Mouse (Mus musculus) brain, embryonic 18.5 days (tissue): ENCODE measurements at regions not wholly inside any gene's neighbourhood (a gene's known extent, or its start where the extent isn't known, plus 50 kb on each side); places are given as distances from the start of the nearest gene placed in this dataset.

Experiments
- DNase-seq: peaks from one replicate; pipeline ENCODE4 v3.0.0-alpha.2; 2012; ENCODE audit warnings: low read depth, low spot score

DNA sequence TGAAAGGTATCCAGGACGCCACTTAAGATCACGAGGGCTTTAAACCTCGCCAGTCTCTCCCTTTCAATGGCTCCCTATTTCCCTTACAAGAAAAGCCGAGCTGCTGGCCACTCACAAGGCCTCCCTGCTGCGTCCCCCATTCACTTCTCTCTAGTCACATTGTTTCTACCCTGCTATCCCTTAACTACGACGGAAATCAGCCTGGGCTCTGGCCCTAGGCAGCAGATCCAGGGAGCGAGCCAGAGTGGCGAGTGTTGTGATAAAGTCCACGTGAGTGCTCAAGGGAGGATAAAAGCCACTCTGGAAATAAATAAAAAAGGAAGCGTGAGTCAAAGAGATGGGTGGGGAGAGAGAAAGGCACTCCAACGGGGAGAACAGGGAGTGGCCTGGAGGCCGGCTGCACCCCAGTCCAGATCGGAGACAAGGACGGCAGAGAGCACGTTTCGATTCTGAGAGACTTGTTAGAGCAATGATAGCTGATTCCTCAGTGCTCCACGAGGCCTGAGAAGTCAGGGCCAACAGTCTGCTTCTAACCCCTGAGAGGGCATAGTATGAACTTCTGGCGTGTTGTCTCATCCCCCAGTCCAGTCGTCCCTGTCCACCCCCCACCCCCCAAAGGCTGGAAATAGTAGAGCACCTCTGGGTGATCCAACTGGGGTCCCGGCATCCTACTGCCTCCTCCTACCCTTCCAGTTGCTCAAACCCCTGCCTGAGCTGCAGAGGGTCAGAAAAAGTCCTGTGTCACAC, 84.8 kb upstream of the Calm2 start:
- DNase-seq: no peak

DNA sequence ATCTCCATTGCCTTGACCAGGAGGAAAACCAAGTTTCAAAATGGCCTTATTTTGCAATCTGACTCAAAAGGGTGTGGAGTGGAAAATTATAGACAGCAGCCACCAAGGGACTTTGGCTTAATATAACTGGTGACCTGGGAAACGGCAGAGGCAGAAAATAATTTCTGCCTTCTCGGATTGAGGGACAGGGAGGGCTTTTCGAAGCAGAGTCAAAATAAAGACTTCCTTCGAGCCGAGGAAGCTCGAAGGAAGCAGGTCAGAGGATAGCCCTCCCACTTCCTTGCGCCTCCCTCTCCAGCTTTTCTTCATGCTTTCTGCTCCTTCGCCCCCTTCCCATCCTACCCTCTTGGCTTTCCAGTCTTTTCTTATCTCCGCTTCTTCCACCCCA, 85.4 kb upstream of the Calm2 start:
- no peak for DNase-seq

- no peak for DNase-seq
Observed at GRCm38 (mm10) chr17:87532762-87533161, 86.0 kb upstream of the Calm2 start.

GRCm38 (mm10) chr17:87549568-87549967, 86.2 kb upstream of the Epcam start:
- no peak for DNase-seq

GRCm38 (mm10) chr17:87550518-87551164, 85.1 kb upstream of the Epcam start:
- no peak for DNase-seq

GRCm38 (mm10) chr17:87554561-87554960, 81.2 kb upstream of the Epcam start:
- no peak for DNase-seq

- DNase-seq: no peak
Observed at GRCm38 (mm10) chr17:87558419-87558818, 77.4 kb upstream of the Epcam start.

DNA sequence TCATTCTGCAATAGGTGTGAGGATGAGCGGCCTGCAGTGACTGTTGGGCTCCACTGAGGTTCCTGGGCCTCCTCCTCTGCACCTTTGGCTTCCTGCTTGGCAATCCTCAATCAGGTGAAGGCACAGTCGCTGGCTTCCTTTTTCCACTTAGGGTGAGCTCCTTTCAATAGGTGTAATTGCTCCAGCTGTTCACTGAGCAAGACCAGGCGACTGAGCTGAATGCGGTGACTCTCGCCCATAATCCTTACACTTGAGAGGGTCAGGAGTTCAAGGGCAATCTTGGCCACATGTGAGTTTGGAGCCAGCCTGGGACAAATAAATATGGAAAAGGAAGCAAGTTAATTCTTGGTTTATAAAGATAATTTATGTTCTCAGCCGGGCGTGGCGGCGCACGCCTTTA, 76.1 kb upstream of the Epcam start:
- DNase-seq: no peak

DNA sequence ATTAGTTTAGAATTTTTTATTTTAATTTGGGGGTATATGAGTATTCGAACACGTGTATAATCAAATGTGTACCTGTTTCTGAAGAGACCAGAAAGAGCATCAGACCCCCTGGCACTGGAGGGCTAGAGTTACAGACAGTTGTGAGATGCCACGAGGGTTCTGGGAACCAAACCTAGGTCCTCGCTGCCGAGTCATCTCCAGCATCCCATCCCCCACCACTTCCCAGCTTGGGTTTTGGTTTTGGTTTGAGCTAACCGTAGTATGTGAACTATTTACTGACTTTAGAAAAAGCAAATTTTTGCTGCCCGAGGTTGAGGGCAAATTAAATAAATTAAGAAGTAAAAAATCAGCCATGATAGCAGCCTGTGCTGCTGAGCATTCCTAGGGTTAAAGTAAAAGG, 74.9 kb upstream of the Epcam start:
- no peak for DNase-seq

DNA sequence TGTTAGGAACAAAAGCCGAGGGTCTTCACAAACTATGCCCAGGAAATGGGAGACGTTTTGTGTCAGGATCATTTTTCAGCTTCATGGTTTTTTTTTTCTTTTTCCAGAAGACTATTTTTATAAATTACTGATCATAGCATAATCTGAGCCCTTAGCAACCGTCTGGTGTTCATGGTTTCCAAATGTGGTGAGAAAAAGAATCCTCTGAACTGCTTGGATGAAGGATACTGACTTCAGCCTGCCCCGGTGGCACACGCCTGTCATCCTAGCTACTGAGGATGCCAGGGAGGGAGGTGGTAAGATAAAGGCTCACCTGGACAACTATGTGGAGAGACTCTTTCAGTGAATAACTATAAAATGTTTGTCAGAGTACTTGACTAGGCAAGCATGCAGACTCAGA, 72.4 kb upstream of the Epcam start:
- no peak for DNase-seq

DNA sequence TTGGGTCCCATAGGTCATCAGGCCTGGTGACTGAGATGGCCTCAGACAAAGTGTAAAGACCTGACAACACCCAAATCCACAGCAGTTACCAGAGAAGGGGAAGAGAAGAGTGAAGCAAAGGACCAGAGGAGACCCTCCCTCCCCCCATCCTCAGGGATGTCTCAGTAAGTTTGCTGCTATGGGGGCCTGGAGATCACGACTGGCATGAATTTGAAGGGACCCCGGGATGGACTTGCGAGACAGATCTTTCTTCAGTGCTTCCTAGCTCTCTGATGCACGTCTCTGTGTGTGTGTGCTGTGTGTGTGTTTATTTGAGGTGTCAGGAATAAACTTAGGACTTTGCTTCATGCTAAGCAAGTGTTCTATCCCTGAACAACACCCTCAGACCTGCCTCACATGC, 70.1 kb upstream of the Epcam start:
- DNase-seq: no peak

DNA sequence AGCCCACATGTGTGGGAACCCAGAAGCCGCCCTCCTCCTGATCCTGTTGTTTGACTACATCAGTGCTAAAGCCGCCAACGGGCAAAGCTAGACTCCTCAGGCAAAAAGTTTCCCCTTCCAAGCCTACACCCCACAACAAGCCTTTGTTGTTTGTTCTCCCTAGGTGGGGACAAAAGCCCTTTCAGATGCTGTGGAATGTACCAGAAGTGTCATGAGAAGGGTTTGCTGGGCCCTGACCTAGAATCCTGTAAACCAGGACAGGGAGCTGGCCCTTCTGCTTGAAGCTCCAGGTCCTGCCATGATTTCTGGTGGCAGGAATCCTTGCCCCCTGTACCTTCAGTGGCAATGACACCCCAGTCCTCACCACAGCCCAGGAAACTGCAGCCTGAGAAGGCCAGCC, 69.5 kb upstream of the Epcam start:
- DNase-seq: no peak

GRCm38 (mm10) chr17:87566996-87567395, 68.8 kb upstream of the Epcam start:
- DNase-seq: no peak

DNA sequence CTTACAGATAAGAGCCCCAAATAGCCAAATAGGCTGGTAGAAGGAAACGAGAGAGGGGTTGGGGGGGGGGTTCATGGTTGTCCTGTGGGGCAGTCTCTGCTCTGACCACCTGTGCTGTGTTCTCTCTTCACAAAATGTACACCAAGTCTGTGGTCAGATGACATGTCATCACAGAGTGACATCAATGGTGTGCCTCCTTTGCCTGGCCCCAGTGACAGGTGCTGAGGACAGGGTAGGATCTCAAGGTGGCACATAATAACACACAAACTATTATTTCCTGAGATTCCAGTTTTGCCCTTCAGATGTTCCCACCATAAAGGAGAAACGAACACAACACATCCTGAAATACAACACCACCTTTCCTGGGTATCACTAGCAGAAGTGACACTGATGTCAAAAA, 68.3 kb upstream of the Epcam start:
- DNase-seq: no peak

DNA sequence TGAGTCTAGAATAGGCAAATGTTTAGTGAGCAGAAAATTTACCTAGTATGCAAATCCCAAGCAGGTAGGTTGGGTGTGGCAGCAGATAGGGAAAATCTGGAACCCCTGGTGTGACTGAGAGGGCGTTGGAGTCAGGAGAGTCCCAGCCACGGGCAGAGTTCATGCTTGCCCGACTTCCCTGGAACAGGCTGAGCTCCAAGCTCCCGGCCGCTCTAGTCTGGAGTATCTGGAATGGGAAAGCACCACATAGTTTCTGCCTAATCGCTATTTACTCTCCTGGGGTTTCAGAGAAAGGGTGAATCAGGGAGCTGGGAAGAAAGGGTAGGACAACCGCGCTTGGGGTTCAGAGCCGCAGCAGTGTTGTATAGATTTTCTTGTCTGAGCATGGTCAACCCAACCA, 65.8 kb upstream of the Epcam start:
- DNase-seq: no peak

DNA sequence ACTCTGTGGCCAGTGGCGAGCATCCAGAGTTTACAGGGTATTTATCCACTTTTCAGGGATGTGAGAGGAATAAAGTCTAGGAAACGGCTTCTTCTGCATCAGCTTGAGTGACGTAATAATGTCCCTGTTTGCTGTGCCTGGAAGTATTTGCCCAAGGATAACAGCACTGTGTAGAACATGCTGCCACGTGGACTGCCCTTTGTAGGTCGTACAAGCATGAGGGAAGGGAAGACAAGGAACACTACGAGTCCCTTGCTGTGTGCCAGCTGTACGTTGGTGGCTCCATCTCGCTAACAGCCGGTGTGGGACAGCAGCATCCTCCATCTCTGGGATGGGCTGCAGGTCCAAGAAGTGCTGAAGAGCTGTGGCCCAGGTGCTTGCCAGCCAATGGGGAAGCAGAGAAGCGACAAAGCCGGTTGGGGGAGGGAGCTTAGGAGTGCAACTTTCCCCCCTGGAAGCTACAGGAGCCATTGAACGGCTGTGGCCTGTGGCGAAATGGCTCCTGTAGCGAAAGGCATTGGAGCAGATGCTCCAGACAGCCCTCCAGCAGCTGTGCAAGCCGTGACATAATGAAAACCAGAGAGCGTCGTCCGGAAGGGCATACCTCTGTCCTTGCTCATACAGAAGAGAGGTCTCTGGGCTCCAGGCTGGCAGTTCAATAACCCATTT, 65.0 kb upstream of the Epcam start:
- no peak for DNase-seq

DNA sequence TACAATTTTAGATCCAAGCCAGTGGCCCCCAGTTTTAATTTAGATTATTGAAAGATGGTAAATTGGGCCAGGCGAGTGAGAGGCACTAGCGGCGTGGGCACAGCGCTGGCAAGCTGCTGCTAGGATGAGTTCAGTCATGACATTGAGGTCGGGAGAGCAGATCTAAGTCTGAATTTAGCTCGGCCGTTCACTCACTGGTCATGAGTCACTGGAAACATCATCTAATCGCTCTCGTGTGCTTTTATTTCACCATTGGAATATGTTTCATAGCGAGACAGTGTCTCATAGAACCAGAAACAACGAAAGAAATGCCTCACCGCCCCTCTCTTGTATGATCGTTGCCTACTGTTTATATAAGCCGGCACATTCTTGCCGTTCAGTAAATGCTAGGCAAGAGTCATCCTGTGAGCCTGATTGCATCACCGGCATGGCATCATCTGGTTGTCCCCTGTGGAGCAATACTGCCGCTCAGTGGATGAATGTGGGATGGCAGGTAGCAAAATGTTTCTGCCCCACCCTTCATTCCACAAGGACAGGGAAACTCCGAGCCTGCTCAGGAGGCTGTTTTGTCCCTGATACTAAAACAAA, 64.3 kb upstream of the Epcam start:
- peak; percentile 74 for DNase-seq

GRCm38 (mm10) chr17:87583575-87583974, 52.2 kb upstream of the Epcam start:
- no peak for DNase-seq

DNA sequence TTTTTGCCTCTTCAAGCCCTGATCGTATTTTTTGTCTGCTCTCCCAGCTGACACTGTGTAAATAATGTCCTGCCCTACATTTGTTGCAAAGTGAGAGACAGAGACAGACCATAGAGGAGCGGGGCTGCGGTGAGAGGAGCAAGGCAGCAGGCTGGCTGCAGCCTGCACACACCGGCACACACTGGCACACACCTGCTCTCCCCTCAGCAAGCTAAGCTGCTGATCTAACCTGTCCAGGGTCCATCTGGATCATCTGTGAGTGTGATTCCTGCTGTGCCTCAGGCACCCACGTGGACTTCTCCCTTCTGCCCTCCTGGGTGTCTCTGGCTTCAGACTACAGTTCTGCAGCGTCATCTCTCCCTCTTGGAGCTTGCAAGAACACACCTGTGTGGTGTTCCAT, 50.4 kb upstream of the Epcam start:
- DNase-seq: no peak
